Mouse (Mus musculus) small intestine, adult 2 months (tissue): ENCODE data around the gene Rab29.

Experiments
- CTCF ChIP-seq: fragments of 200-500 bp; IDR thresholded peaks from 2 replicates; pipeline ENCODE4 v1.5.1; 2012; ENCODE audit warnings: low read depth, mild to moderate bottlenecking, control low read depth, inconsistent platforms, low read length, moderate library complexity, mixed read lengths; ENCODE audit not compliant: insufficient replicate concordance, insufficient read length; ENCODE audit errors: extremely low read depth
- POLR2A ChIP-seq: fragments of 200-500 bp; IDR thresholded peaks from 2 replicates; pipeline ENCODE4 v1.6.1; 2012; ENCODE audit warnings: low read depth, mild to moderate bottlenecking, control low read depth, inconsistent platforms, low read length, moderate library complexity

DNA sequence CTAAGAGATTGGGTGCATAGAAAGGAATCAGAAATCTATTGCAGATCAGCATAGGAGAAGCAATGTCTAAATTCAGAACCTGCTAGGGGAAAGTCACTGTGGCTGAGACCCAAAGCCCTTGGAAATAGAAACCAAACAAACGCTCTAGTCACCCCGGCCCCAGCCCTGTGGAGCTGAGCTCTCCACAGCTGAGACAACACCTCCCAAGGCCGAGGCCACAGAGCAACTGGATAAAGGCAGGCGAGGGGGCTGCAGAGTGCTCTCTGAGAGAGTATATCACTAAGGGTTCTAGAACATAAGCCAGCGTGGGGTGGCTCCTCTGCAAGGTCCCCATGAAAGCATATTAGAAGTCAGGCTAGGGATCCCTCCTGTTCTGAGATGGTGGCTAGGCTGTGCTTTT lies 28.5 kb upstream of the Rab29 start:
- TF ChIP-seq POLR2A (no peak), CTCF (no peak)
